Mouse (Mus musculus): ENCODE data around the gene Hoxa6. TPM values are rescaled to one million over a fixed set of nuclear protein-coding genes. Genes with fewer than 3 reads are reported as not detected.

The Hoxa6 gene
- polyA plus RNA-seq, 1 experiment from 2014 or later, result 2.8 TPM

DNA sequence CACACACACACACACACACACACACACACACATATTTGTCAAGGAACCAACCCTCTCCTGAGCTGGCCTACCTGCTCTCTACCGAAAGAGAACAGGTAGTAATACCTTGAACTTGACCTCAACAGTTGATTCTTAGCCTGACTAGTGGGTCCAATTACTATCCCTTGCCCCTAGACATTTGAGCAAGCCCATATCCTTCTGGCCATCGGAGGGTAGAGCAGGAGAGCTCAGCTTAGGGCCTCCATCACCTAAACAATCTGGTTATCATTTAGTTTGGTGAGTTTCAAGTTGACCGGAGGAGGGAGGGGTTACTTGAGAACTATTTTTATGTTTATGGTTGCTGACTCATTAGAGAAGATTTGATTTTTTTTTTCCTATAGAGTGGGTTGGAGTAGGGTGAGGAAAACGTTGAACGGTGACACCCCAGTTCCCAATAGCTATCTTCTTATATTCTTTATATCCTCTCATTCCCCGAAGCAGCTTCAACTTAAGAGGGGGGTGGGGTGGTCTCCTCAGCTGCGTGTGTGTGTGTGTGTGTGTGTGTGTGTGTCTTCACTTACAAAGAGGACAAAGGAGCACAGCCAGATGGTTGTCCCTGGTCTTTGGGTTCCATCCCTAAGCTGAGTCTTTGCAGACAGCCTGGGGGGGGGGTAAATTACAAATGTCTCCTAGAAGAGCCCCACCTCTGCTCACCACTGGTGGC is 42.8 kb upstream of the Hoxa6 start:
- H3K4me3 ChIP-seq (replicated peaks; ENCODE audit: low read depth, low read length), result no peak overlapping the region
- no peaks in the 10 kb centered on the region for H3K36me3 ChIP-seq (ENCODE audit: insufficient read depth, low read length)
- no peak for TF ChIP-seq CTCF (IDR thresholded peaks at IDR 0.05; ENCODE audit: low read depth)
- WGBS, result 59% methylated on average over 7 of the region's 7 CpGs
- H3K4me1 ChIP-seq (replicated peaks; ENCODE audit: insufficient read depth, low read length), result peaks cover 22% of the 10 kb centered on the region
- H3K27ac ChIP-seq, result no peak overlapping the region
- ATAC-seq (replicated peaks; ENCODE audit: low FRiP score, low read depth) (no peak), DNase-seq (ENCODE audit: low spot score) (no peak)
- H3K27me3 ChIP-seq (ENCODE audit: insufficient read depth, low read length), result peaks cover 36% of the 10 kb centered on the region
- no peaks in the 10 kb centered on the region for H3K9me3 ChIP-seq (replicated peaks; ENCODE audit: low read length)
- H3K4me2 ChIP-seq (ENCODE audit: low read length), result no peak overlapping the region
- H3K9ac ChIP-seq (ENCODE audit: low read depth, low read length), result no peak overlapping the region

- H3K4me3 ChIP-seq (replicated peaks; ENCODE audit: low read depth, low read length), result peak overlapping the region; percentile 72; the same call in 1 of the 2 replicates
- H3K9ac ChIP-seq (ENCODE audit: low read depth, low read length), result peak overlapping the region; percentile 52; the same call in 1 of the 2 replicates
- peaks cover 22% of the 10 kb centered on the region for H3K4me1 ChIP-seq (replicated peaks; ENCODE audit: insufficient read depth, low read length)
- H3K4me2 ChIP-seq (ENCODE audit: low read length), result peak overlapping the region; percentile 90
- H3K27me3 ChIP-seq (ENCODE audit: insufficient read depth, low read length), result peaks cover 26% of the 10 kb centered on the region
- H3K9me3 ChIP-seq (replicated peaks; ENCODE audit: low read length), result no peaks in the 10 kb centered on the region
- DNase-seq (ENCODE audit: low spot score) (no peak), ATAC-seq (replicated peaks; ENCODE audit: low FRiP score, low read depth) (no peak)
- no peaks in the 10 kb centered on the region for H3K36me3 ChIP-seq (ENCODE audit: insufficient read depth, low read length)
- no peak for TF ChIP-seq CTCF (IDR thresholded peaks at IDR 0.05; ENCODE audit: low read depth)
- peak overlapping the region; percentile 78; the same call in 1 of the 2 replicates for H3K27ac ChIP-seq
- 39% methylated on average over 4 of the region's 4 CpGs for WGBS
These were observed 41.3 kb upstream of the Hoxa6 start for GRCm38 (mm10) chr6:52249826-52250225.

GRCm38 (mm10) chr6:52249415-52249738 is 40.9 kb upstream of the Hoxa6 start:
- WGBS, result 14% methylated on average over 16 of the region's 16 CpGs
- Histone ChIP-seq H3K36me3 (ENCODE audit: insufficient read depth, low read length) (no peaks in the 10 kb centered on the region), H3K4me1 (replicated peaks; ENCODE audit: insufficient read depth, low read length) (peaks cover 22% of the 10 kb centered on the region), H3K9me3 (replicated peaks; ENCODE audit: low read length) (no peaks in the 10 kb centered on the region), H3K4me2 (ENCODE audit: low read length) (peak overlapping the region; percentile 90), H3K9ac (ENCODE audit: low read depth, low read length) (peak overlapping the region; percentile 52; the same call in 1 of the 2 replicates), H3K27me3 (ENCODE audit: insufficient read depth, low read length) (peaks cover 25% of the 10 kb centered on the region), H3K27ac (peak overlapping the region; percentile 78; the same call in 1 of the 2 replicates), H3K4me3 (replicated peaks; ENCODE audit: low read depth, low read length) (peak overlapping the region; percentile 72)
- DNase-seq (ENCODE audit: low spot score) (no peak), ATAC-seq (replicated peaks; ENCODE audit: low FRiP score, low read depth) (no peak)
- no peak for TF ChIP-seq CTCF (IDR thresholded peaks at IDR 0.05; ENCODE audit: low read depth)

- Histone ChIP-seq H3K4me1 (replicated peaks; ENCODE audit: insufficient read depth, low read length) (peaks cover 19% of the 10 kb centered on the region), H3K27ac (peak overlapping the region; percentile 78), H3K4me3 (replicated peaks; ENCODE audit: low read depth, low read length) (peak overlapping the region; percentile 72), H3K36me3 (ENCODE audit: insufficient read depth, low read length) (no peaks in the 10 kb centered on the region), H3K27me3 (ENCODE audit: insufficient read depth, low read length) (peaks cover 20% of the 10 kb centered on the region), H3K9me3 (replicated peaks; ENCODE audit: low read length) (no peaks in the 10 kb centered on the region), H3K9ac (ENCODE audit: low read depth, low read length) (peak overlapping the region; percentile 60), H3K4me2 (ENCODE audit: low read length) (peak overlapping the region; percentile 90)
- DNase-seq (ENCODE audit: low spot score) (peak; percentile 77), ATAC-seq (replicated peaks; ENCODE audit: low FRiP score, low read depth) (no peak)
- TF ChIP-seq CTCF (IDR thresholded peaks at IDR 0.05; ENCODE audit: low read depth), result no peak
- WGBS, result 11% methylated on average over 27 of the region's 27 CpGs
These were observed 40.3 kb upstream of the Hoxa6 start for GRCm38 (mm10) chr6:52248638-52249414.

- peak overlapping the region; percentile 72 for H3K4me3 ChIP-seq (replicated peaks; ENCODE audit: low read depth, low read length)
- peaks cover 13% of the 10 kb centered on the region for H3K4me1 ChIP-seq (replicated peaks; ENCODE audit: insufficient read depth, low read length)
- peak overlapping the region; percentile 78 for H3K27ac ChIP-seq
- no peaks in the 10 kb centered on the region for H3K36me3 ChIP-seq (ENCODE audit: insufficient read depth, low read length)
- no peak for TF ChIP-seq CTCF (IDR thresholded peaks at IDR 0.05; ENCODE audit: low read depth)
- H3K27me3 ChIP-seq (ENCODE audit: insufficient read depth, low read length), result peaks cover 20% of the 10 kb centered on the region
- DNase-seq (ENCODE audit: low spot score), result no peak
- H3K4me2 ChIP-seq (ENCODE audit: low read length), result peak overlapping the region; percentile 90
- H3K9me3 ChIP-seq (replicated peaks; ENCODE audit: low read length), result no peaks in the 10 kb centered on the region
- H3K9ac ChIP-seq (ENCODE audit: low read depth, low read length), result peak overlapping the region; percentile 60
- no peak for ATAC-seq (replicated peaks; ENCODE audit: low FRiP score, low read depth)
- WGBS, result 10% methylated on average over 23 of the region's 23 CpGs
These were observed 39.5 kb upstream of the Hoxa6 start for GRCm38 (mm10) chr6:52247766-52248637.

DNA sequence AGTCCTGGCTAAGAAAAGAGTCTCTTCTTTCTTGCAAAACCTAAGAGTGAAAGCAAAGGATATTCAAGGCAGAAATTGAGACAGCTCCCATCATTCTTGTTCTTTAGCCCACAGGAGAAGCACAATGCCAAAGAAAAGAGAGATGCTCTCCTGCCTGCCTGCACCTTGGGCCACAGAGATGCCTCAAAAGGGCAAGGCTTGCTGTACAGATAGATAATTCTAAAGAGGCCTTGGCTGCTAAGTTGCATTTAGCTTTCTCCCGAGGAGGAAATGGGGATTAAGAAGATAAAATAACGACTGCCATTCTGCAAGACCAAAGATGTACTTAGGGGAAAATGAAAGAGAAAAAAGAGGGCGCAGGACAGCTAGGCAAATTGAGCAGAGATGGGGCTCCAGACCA is 38.4 kb upstream of the Hoxa6 start:
- Histone ChIP-seq H3K27me3 (ENCODE audit: insufficient read depth, low read length) (peaks cover 10% of the 10 kb centered on the region; the same call in 1 of the 2 replicates), H3K4me3 (replicated peaks; ENCODE audit: low read depth, low read length) (peak overlapping the region; percentile 72), H3K9me3 (replicated peaks; ENCODE audit: low read length) (no peaks in the 10 kb centered on the region), H3K9ac (ENCODE audit: low read depth, low read length) (peak overlapping the region; percentile 93), H3K4me1 (replicated peaks; ENCODE audit: insufficient read depth, low read length) (peaks cover 13% of the 10 kb centered on the region), H3K27ac (peak overlapping the region; percentile 88), H3K4me2 (ENCODE audit: low read length) (peak overlapping the region; percentile 90), H3K36me3 (ENCODE audit: insufficient read depth, low read length) (no peaks in the 10 kb centered on the region)
- no peak for TF ChIP-seq CTCF (IDR thresholded peaks at IDR 0.05; ENCODE audit: low read depth)
- ATAC-seq (replicated peaks; ENCODE audit: low FRiP score, low read depth) (no peak), DNase-seq (ENCODE audit: low spot score) (no peak)
- WGBS, result 15% methylated on average over 3 of the region's 3 CpGs

Data from kidney, postnatal 0 days (tissue).